Mouse (Mus musculus) embryonic facial prominence, embryonic 10.5 days (tissue): ENCODE measurements around the gene Atp6v1fnb. TPM values are rescaled to one million over a fixed set of nuclear protein-coding genes. Genes with fewer than 3 reads are reported as not detected.
A peak's percentile ranks its signal among the peaks of the same experiment; 100 is the strongest.

ENCODE experiments used
- DNase-seq: peaks from one replicate; pipeline ENCODE4 v3.0.0-alpha.2; 2017; ENCODE audit warnings: low spot score
- H3K27ac ChIP-seq: fragments of 300-500 bp; sonication (generic); replicated peaks from 2 replicates; pipeline ENCODE4 v1.5.1; 2016; ENCODE audit warnings: mild to moderate bottlenecking
- H3K27me3 ChIP-seq: fragments of 300-500 bp; sonication (generic); replicated peaks from 2 replicates; pipeline ENCODE4 v1.6.1; 2016; ENCODE audit warnings: low read depth, mild to moderate bottlenecking; ENCODE audit not compliant: poor library complexity, severe bottlenecking
- H3K36me3 ChIP-seq: fragments of 300-500 bp; sonication (generic); replicated peaks from 2 replicates; pipeline ENCODE4 v1.6.1; 2016; ENCODE audit warnings: mild to moderate bottlenecking, moderate library complexity
- H3K4me1 ChIP-seq: fragments of 300-500 bp; sonication (generic); 2 replicates; pipeline ENCODE4 v1.6.1; 2016
- H3K4me3 ChIP-seq: fragments of 300-500 bp; sonication (generic); 2 replicates; pipeline ENCODE4 v1.5.1; 2016; ENCODE audit warnings: mild to moderate bottlenecking, moderate library complexity
- H3K9me3 ChIP-seq: fragments of 300-500 bp; sonication (generic); 2 replicates; pipeline ENCODE4 v1.6.1; 2016; ENCODE audit warnings: mild to moderate bottlenecking
- WGBS: fragments of 180-500 bp; shearing (Covaris S2); methylation state at CpG from one replicate; pipeline ENCODE4 v1.1.7; 2016; 5-methylcytosine and 5-hydroxymethylcytosine counted together
- polyA plus RNA-seq: library from polyadenylated mRNA; unstranded; fragments of >200 nt; fragmentation: Nextera tagmentation; extraction: Ambion mirVana; gene quantifications from 2 replicates; pipeline ENCODE4 v1.2.1, GENCODE M21; 2016

Gene Atp6v1fnb
- polyA plus RNA-seq, 1 experiment from 2014 or later: not detected

DNA sequence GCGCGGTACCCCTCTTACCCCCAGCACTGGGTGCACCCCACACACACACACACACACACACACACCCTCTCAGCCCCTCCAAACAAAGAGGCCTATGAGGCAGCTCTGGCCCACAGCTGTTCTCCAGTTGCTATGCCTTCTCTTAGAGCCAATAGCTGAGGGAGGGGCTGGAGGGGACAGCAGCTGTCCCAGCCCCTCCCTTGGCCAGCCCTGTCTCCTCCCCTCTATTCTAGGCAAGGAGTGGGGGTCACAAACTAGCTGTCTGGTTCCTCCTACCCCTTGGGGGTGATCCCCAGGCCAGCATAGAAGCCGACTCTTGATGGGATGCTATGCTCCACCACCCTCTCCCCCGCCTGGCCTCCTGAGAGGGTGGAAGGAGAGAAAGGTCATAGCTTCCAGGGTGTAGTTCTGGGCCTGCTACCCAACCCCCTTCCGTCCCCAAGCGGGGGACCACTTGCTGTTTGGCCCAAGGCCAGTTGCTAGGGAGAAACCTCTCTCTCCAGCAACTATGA, 35.2 kb upstream of the Atp6v1fnb start:
- H3K36me3 ChIP-seq: peaks cover 6% of the 10 kb centered on the region; the same call in 1 of the 2 replicates
- peak overlapping the region; percentile 64 for H3K4me3 ChIP-seq
- WGBS: 12% methylated on average over 6 of the region's 6 CpGs
- no peaks in the 10 kb centered on the region for H3K9me3 ChIP-seq
- DNase-seq: peak; percentile 55
- peak overlapping the region; percentile 78 for H3K27ac ChIP-seq
- H3K27me3 ChIP-seq: peaks cover 56% of the 10 kb centered on the region
- H3K4me1 ChIP-seq: peaks cover 66% of the 10 kb centered on the region

DNA sequence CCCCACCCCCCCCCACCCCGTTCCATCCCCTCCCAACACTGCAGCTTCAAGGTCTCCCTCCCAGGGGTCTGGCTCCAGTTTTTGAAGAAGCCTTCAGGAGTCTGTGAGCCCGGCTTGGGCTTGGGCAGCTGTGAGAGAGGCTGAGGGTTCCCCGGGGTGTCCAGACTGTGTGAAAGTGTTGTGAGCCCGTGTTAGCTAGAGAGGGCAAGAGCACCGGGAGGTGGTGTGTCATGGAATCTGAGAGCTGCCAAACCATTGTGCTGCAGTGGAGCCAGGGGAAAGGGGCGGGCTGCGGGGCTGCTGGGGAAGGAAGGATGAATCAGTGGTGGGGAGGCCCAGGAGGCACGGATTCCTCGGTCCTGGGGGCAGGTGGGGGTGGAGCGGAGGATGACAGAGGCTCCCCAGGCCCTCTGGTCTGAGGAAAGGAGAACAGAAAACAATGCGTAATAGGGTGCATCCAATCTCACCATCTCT, 34.7 kb upstream of the Atp6v1fnb start:
- peaks cover 6% of the 10 kb centered on the region; the same call in 1 of the 2 replicates for H3K36me3 ChIP-seq
- peak overlapping the region; percentile 78 for H3K27ac ChIP-seq
- peak overlapping the region; percentile 64 for H3K4me3 ChIP-seq
- WGBS: 6% methylated on average over 11 of the region's 11 CpGs
- H3K4me1 ChIP-seq: peaks cover 61% of the 10 kb centered on the region
- no peaks in the 10 kb centered on the region for H3K9me3 ChIP-seq
- DNase-seq: peak; percentile 46
- peaks cover 51% of the 10 kb centered on the region for H3K27me3 ChIP-seq

DNA sequence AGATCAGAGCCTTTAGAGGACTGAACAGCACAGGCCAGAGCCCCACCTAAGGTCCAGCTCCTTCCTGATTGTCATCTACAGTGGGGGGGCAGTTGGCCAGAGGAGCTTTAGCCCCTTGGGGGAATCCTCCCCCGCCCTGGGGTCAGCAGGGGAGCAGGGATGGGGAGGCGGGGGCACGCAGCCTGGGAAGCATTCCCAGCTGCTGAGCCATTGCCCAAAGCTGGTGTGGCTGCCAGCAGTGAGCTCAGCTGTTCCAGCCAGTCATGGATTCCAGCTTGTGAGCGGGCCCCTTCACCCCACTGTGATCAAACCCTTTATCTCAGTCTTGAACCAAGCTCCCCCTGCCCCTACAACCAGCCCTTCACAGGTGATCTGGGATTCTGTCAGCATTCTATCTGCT, 32.0 kb upstream of the Atp6v1fnb start:
- H3K27ac ChIP-seq: no peak overlapping the region
- peaks cover 23% of the 10 kb centered on the region for H3K27me3 ChIP-seq
- no peak overlapping the region for H3K4me3 ChIP-seq
- peaks cover 34% of the 10 kb centered on the region for H3K4me1 ChIP-seq
- no peak for DNase-seq
- H3K36me3 ChIP-seq: peaks cover 20% of the 10 kb centered on the region; the same call in 1 of the 2 replicates
- H3K9me3 ChIP-seq: no peaks in the 10 kb centered on the region
- 73% methylated on average over 4 of the region's 4 CpGs for WGBS

DNA sequence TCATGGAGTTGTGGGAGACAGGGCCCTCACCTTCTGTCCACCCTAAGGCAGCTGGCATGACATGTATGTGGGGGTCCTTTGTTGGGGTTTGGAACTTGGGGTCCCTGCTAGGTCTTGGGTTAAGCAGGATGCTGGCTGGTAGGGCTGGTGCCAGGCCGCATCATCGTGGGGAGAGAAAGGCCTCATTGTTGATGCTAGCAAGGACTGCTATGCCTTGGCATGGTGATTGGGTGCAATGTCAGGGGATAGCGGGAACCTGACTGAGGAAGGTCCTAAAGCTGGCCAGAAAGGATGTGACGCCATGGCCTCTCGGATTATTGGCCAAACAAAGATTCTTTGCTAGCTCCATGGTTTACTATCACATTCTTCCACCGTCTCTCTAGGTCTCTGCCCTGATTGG, 31.4 kb upstream of the Atp6v1fnb start:
- Histone ChIP-seq H3K36me3 (peaks cover 23% of the 10 kb centered on the region; the same call in 1 of the 2 replicates), H3K27ac (no peak overlapping the region), H3K4me3 (no peak overlapping the region)

DNA sequence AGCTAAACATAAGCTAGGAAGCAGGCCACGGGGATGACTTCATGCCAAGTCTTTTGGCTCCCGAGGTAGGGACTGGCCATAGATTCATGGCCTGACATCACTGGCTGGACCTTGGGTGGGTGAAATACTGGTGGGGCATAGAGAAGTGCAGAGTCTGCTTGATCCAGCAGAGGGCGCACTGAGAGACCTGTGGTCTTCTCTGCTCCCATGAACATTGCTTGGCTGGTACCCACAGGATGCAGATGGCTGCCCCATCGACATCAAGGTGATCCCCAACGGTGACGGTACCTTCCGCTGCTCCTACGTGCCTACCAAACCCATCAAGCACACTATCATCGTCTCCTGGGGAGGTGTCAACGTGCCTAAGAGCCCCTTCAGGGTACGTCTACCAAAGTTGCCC, 26.5 kb upstream of the Atp6v1fnb start:
- no peak overlapping the region for H3K4me3 ChIP-seq
- WGBS: 74% methylated on average over 11 of the region's 11 CpGs
- H3K4me1 ChIP-seq: no peaks in the 10 kb centered on the region
- H3K27me3 ChIP-seq: no peaks in the 10 kb centered on the region
- H3K9me3 ChIP-seq: no peaks in the 10 kb centered on the region
- peaks cover 60% of the 10 kb centered on the region for H3K36me3 ChIP-seq
- peak; percentile 47 for DNase-seq
- H3K27ac ChIP-seq: no peak overlapping the region

More for the DNA sequence above, 31.4 kb upstream of the Atp6v1fnb start:
- DNase-seq: no peak
- Histone ChIP-seq H3K27me3 (peaks cover 18% of the 10 kb centered on the region), H3K9me3 (no peaks in the 10 kb centered on the region), H3K4me1 (peaks cover 29% of the 10 kb centered on the region)
- 89% methylated on average over 6 of the region's 6 CpGs for WGBS

- WGBS: 94% methylated on average over 7 of the region's 7 CpGs
- H3K36me3 ChIP-seq: peaks cover 58% of the 10 kb centered on the region
Measured at GRCm38 (mm10) chr6:29445354-29445753, 25.9 kb upstream of the Atp6v1fnb start.

GRCm38 (mm10) chr6:29449858-29450257, 21.4 kb upstream of the Atp6v1fnb start:
- no peak overlapping the region for H3K27ac ChIP-seq
- H3K27me3 ChIP-seq: no peaks in the 10 kb centered on the region
- DNase-seq: no peak
- H3K4me3 ChIP-seq: no peak overlapping the region
- H3K36me3 ChIP-seq: peaks cover 65% of the 10 kb centered on the region
- no peaks in the 10 kb centered on the region for H3K9me3 ChIP-seq
- H3K4me1 ChIP-seq: no peaks in the 10 kb centered on the region
- WGBS: 39% methylated on average over 4 of the region's 4 CpGs

More at GRCm38 (mm10) chr6:29445354-29445753, 25.9 kb upstream of the Atp6v1fnb start:
- H3K9me3 ChIP-seq: no peaks in the 10 kb centered on the region
- no peaks in the 10 kb centered on the region for H3K4me1 ChIP-seq
- H3K27me3 ChIP-seq: no peaks in the 10 kb centered on the region
- H3K4me3 ChIP-seq: no peak overlapping the region
- no peak for DNase-seq
- no peak overlapping the region for H3K27ac ChIP-seq

DNA sequence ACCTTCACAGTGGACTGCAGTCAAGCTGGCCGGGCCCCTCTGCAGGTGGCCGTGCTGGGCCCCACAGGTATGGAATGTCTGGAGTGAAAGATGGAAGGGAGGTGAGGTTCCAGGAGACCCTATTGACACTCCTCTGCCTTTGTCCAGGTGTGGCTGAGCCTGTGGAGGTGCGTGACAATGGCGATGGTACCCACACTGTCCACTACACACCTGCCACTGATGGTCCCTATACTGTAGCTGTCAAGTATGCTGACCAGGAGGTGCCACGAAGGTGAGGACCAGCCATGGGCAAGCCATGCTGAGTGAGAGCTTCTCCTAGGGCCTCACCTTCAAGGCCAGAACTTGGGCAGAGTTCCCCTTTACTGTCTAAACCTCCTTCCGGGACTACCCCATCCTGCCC, 20.6 kb upstream of the Atp6v1fnb start:
- H3K4me1 ChIP-seq: no peaks in the 10 kb centered on the region
- no peak overlapping the region for H3K4me3 ChIP-seq
- H3K9me3 ChIP-seq: no peaks in the 10 kb centered on the region
- no peak overlapping the region for H3K27ac ChIP-seq
- H3K36me3 ChIP-seq: peaks cover 67% of the 10 kb centered on the region
- 96% methylated on average over 6 of the region's 6 CpGs for WGBS
- H3K27me3 ChIP-seq: no peaks in the 10 kb centered on the region
- no peak for DNase-seq

GRCm38 (mm10) chr6:29461502-29461901, 9.7 kb upstream of the Atp6v1fnb start:
- no peak for DNase-seq
- 67% methylated on average over 7 of the region's 7 CpGs for WGBS
- no peaks in the 10 kb centered on the region for H3K27me3 ChIP-seq
- no peak overlapping the region for H3K4me3 ChIP-seq
- no peaks in the 10 kb centered on the region for H3K4me1 ChIP-seq
- peaks cover 32% of the 10 kb centered on the region; the same call in 1 of the 2 replicates for H3K36me3 ChIP-seq
- H3K9me3 ChIP-seq: no peaks in the 10 kb centered on the region
- no peak overlapping the region for H3K27ac ChIP-seq

DNA sequence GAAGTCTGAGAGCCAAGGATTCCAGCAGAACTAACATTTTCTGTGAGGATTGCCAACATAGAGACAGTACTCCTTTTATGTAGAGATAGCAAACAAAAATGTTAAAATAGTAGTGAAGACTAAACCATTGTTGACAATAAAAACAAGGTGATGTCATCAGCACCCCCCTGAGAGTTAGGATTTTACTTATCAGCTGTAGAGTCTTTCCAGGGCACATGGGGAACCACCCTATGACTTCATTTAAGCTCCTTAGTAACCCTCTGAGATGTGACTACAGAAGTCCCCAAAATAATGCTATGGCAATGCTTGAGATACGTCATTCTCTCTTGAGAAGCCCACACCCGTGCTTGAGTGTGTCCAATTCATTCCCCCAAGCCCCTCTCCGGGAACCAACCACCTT, 7.8 kb upstream of the Atp6v1fnb start:
- Histone ChIP-seq H3K4me1 (peaks cover 5% of the 10 kb centered on the region), H3K27me3 (no peaks in the 10 kb centered on the region), H3K4me3 (no peak overlapping the region), H3K9me3 (no peaks in the 10 kb centered on the region), H3K27ac (no peak overlapping the region), H3K36me3 (peaks cover 18% of the 10 kb centered on the region; the same call in 1 of the 2 replicates)
- 79% methylated on average over 3 of the region's 3 CpGs for WGBS
- no peak for DNase-seq

- Histone ChIP-seq H3K27ac (peak within 1 kb of the TSS; percentile 82), H3K4me1 (peaks cover 11% of the 10 kb centered on the region), H3K36me3 (peaks cover 27% of the 10 kb centered on the region), H3K4me3 (peak within 1 kb of the TSS; percentile 81), H3K9me3 (no peaks in the 10 kb centered on the region), H3K27me3 (no peaks in the 10 kb centered on the region; the same call in 1 of the 2 replicates)
- under 1% methylated on average over 39 of the region's 39 CpGs for WGBS
- peak; percentile 96 for DNase-seq
Measured at GRCm38 (mm10) chr6:29467583-29468354, 3.5 kb upstream of the Atp6v1fnb start, which contains the start of gene Atp6v1f. Gene Atp6v1f (plus strand): TSS chr6:29467718.

DNA sequence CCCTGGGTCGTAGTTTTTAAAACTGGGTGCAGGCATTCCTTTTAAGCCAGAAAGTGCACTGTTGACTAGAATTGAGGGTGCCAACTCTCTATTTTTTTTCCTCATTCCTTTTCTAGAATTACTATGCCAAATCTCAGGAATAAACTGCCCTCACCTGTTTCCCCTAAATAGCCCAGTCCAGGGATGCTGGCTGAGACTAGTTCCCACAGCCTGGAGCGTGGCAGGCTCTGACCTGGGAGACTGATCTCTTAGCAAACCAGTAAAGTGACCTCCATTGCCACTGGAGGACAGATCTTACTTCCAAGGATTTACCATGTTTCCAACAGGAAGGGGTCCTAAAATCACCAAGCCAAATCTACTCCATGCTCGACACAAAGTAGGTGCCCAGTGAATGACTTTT, 2.4 kb upstream of the Atp6v1fnb start:
- Histone ChIP-seq H3K36me3 (peaks cover 27% of the 10 kb centered on the region), H3K27ac (no peak overlapping the region), H3K4me1 (peaks cover 16% of the 10 kb centered on the region), H3K4me3 (peak overlapping the region; percentile 81), H3K9me3 (no peaks in the 10 kb centered on the region), H3K27me3 (no peaks in the 10 kb centered on the region; the same call in 1 of the 2 replicates)
- 90% methylated on average over 3 of the region's 3 CpGs for WGBS
- DNase-seq: no peak
